Mouse (Mus musculus) CH12.LX (cell line): Measurements from ENCODE around the gene Aff1.

Experiments used
- CTCF ChIP-seq, 2 experiments: IDR thresholded peaks in 1 of 2; conservative IDR thresholded peaks in 1 of 2; 2 replicates each; pipeline ENCODE4 v1.5.1; 2011 to 2012; ENCODE audit warnings: low read depth in 2 of 2, low read length in 2 of 2, improper control_type of control experiment in 1 of 2, inconsistent platforms in 1 of 2, mild to moderate bottlenecking in 1 of 2, moderate library complexity in 1 of 2
- NELFE ChIP-seq: IDR thresholded peaks from 2 replicates; pipeline ENCODE4 v1.6.1; 2011; ENCODE audit warnings: low read depth, low read length, improper control_type of control experiment
- POLR2A ChIP-seq: IDR thresholded peaks from 2 replicates; pipeline ENCODE4 v1.6.1; 2011; ENCODE audit warnings: low read depth, mild to moderate bottlenecking, improper control_type of control experiment, low read length
- USF1 ChIP-seq: IDR thresholded peaks from 2 replicates; pipeline ENCODE4 v1.6.1; 2014; ENCODE audit warnings: low read depth, mild to moderate bottlenecking, inconsistent platforms, low read length, improper control_type of control experiment

- TF ChIP-seq CTCF (conservative IDR thresholded peaks at IDR 0.05 in 1 of 2, IDR thresholded peaks at IDR 0.05 in 1 of 2; ENCODE audit: low read depth in 2 of 2, low read length in 2 of 2) (no peak), POLR2A (no peak), USF1 (no peak), NELFE (no peak)
These were observed 45.3 kb downstream of the Aff1 start for GRCm38 (mm10) chr5:103737208-103738066.
